Mouse (Mus musculus) thymus, postnatal 10 days (tissue): ENCODE measurements around the gene Nhej1.

Experiments used
- DNase-seq, 2 experiments: peaks; one replicate each; pipeline ENCODE4 v3.0.0; 2021; ENCODE audit warnings: low spot score in 2 of 2

Nhej1 gene

GRCm38 (mm10) chr1:74975936-74976335, 149.1 kb downstream of the Nhej1 start:
- no peak for DNase-seq

DNA sequence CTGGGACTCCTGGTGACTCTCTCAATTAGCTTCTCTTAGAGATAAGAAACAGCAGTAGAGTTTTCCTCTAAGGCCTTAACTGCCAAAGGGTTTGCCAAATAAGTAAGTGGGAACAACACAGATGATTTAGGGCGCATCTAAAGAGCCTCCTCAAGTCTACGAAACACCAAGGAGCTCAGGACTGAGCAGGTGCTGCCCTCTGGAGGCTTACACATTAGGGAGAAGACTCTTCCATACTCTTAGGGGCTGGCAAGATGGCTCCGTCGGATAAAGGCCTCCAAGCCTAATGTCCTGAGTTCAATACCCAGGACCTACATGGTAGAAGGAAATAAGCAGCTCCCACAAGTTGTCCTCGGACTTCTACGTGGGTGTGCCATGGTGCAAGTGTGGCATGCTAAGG, 151.4 kb downstream of the Nhej1 start:
- DNase-seq = no peak

DNA sequence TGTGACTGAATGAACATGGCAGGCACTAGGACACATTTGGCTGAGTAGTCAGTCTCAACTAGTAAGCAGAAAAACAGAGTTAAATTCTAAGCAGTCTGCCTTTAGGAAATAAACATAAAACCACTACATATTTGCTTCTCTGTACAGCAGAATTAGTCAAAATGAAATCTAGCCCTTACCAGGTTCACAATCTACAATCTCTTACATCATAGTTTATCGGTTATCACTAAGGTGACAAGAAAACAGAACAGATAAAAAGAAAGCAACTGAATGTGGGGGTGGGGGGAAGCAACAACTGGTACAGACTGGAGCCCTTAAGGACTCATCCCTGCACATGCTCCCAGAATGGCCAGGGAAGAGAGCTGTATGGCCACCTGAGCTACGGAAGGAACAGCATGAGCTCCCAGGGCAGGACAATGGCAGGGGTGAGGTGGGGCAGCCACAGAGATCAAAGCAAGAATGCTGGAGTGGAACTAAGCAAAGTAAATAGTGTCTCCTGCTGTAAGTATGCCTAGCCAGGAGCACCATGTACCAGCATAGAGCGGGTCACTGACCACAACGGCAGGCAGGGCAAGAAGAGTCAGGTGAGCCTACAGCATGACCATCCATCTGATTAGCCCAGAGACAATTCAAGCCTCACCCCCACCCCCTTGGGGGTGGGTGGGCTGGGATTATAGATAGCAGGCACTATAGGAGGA, 153.5 kb downstream of the Nhej1 start:
- DNase-seq = no peak

DNA sequence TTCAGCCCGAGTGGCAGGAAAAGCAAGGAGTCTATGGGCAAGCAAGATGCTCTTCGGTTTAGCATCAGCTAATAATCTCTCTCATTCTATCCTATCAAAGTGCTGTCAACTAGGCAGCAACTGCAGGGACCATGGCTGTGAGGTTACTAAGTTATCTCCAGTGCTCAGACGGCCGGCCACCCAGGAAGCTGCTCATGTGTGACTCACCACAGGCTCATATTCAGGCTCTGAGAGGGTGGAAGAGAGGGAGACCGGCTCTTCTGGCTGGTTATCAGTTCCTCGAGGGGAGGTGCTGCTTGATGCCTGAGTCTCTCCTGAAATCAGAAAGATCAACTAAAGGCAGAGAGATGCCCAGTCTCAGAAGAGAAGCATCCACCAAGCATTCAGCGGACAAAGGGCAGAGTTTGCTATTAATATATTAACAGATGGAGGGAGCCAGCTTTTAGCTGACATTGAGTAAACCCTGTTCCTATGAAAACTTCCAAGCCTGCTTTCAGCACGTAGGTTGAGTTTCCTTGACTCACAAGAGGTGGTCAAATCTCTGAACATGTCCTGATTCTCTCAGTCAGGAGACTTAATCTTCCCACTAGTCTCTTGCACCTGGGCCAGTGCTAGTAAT, 156.9 kb downstream of the Nhej1 start:
- no peak for DNase-seq

DNA sequence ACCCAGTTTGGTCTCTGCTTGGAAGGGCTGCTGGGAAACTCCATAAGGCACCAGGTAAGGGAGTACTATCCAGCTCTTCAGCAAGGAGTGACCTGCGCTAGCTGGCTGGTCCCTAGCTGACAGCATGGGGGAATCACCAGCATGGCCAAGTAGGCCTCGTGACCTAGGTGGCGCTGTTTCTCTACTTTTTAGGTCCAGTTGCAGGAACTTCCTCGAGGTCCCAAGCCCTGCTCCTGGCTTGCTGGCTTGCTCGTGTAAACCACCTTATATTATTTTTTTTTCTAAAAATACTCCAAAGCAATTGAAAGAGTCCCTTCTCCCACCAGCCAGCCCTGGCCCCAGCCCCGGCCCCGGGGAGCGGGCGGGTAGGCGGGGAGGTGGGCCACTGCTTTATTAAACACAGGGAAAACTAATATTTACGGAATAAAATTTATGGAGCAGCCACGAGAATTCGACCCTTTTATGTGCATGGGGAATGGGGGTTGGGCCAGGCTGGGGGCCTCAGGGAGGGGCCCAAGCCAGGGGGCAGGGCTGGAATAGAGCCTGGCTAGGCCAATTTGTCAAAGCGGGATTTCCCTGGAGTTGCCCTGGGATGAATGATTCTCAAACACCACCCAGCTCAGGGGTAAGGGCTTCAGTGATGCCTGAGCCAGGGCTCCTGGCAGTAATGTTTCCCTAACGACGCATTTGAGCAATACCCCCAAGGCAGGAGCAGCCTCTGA, 160.3 kb downstream of the Nhej1 start:
- DNase-seq = peak in 1 of 2 experiments; percentile 41

GRCm38 (mm10) chr1:74962853-74963227, 162.2 kb downstream of the Nhej1 start:
- no peak for DNase-seq

GRCm38 (mm10) chr1:74962126-74962852, 162.7 kb downstream of the Nhej1 start:
- DNase-seq = no peak

DNA sequence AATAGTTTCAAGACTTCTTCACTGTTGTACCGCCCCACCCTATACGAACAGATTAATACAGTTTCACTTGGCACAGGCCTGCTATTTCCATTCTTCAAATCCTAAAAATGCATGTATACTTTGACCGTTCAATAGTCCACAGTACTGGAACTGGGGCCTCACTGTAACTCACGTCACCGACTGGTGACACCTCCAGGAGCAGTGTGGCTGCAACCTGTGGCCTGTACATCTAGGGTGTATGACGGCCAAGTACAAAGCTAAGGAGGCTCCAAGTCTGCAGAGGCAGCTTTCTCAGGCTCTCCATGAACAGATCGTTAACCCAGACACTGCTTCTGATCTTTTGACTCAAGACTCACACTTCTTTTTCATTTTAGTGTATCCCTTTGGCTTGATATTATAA, 163.3 kb downstream of the Nhej1 start:
- DNase-seq = no peak

- no peak for DNase-seq
These were observed 164.9 kb downstream of the Nhej1 start for GRCm38 (mm10) chr1:74960059-74960458.

GRCm38 (mm10) chr1:74951556-74952210, 173.3 kb downstream of the Nhej1 start, which contains the start of gene Ihh:
Gene Ihh (minus strand): TSS chr1:74951672.
- no peak for DNase-seq

DNA sequence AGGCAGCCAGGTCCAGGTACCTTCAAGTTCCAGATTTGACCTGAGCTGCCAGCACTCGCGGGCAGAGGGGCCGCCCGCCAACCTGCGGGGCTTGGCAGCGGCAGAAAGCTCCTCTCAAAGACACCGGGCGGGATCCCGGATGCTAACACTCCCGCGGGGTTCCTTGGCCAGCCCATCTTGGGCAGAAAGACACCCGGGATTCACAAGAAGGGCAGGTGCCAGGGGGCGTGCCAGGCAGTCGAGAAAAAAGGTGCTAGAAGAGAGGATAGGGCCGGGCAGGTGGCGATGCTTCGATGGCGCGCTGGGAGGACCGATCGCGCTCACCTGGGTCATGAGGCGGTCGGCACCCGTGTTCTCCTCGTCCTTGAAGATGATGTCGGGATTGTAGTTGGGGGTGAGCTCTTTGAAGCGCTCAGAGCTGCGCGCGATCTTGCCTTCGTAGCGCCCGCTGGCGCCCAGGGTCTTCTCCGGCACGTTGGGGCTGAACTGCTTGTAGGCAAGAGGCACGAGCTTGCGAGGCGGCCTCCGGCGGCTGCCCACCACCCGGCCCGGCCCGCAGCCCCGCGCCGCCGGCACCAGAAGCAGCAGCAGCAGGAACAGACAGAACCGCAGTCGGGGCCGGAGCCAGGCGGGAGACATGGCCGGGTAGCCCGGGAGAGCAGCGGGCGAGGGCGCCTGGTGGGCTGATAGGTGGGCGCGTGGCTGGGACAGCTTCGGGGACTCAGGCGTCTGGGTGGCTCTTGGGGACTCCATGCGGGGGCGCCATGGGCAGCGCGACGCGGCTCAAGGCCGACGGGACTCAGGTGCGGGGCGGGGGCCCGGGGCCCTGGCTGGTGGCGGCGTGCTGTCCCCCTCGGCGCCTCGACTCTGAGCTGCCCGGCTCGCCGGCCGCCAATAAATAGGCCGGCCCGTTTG, 174.2 kb downstream of the Nhej1 start:
- DNase-seq = no peak

- DNase-seq = no peak
These were observed 174.9 kb downstream of the Nhej1 start for GRCm38 (mm10) chr1:74950066-74950465.

DNA sequence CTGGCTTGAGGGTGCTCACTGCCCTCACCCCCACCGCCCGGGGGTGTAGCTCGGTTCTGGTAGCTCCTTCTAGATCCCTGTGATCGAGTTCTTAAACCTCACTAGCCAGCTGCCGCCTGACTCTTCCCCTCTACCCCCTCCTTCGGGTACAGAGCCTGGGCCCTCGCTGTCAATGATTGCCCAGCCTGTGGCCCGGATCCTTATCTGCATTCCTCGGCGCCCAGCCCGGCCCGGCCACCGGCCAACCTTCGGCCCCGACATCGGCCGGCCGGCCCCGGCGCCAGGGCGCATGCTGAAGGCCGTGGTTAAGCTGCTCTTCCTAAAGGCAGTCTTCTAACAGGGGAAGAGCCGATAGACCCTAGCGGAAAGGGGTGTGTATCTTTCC, 175.3 kb downstream of the Nhej1 start:
- no peak for DNase-seq

DNA sequence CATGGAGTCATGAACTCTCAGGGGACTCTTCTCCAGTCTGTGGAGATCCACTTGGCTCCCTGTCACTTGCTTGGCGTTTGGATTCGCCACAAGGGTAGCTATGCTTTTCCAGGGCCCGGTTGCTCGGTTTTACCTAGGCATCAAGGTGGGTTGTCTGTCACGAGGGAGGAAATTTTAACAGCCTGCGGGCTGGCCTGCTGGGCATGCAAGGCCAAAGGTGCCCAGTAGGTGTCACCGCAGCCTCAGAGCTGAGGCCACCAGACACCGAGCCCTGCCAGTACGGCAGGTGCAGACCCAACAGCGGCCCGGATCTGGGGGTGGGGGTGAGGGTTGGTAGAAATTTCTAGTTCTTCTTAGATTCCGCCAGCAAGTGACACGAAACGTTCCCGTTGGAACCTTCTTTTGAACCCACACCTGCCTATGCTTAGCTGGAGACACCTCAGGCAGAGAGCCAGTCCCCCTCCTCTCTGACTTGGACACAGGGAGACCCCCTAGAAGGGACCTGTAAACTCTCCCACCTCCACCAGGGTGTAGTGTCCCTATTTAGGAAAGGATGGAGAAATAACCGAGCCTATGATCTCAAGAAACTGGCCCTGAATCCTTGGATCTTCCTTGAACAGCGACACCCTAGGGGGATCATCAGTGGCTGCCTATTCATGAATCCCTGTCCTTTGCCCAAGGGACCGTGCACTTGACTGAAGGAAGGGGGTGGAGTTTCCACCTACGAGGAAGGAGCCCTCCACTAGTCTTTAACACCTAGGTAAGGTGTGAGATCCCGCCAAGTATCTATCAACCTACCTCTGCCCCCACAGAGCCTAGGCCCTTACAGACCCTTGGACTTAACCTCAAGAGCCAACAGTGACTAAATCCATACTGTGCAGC, 176.0 kb downstream of the Nhej1 start:
- DNase-seq = peak in 1 of 2 experiments; percentile 45

- no peak for DNase-seq
These were observed 176.9 kb downstream of the Nhej1 start for GRCm38 (mm10) chr1:74947986-74948670.

DNA sequence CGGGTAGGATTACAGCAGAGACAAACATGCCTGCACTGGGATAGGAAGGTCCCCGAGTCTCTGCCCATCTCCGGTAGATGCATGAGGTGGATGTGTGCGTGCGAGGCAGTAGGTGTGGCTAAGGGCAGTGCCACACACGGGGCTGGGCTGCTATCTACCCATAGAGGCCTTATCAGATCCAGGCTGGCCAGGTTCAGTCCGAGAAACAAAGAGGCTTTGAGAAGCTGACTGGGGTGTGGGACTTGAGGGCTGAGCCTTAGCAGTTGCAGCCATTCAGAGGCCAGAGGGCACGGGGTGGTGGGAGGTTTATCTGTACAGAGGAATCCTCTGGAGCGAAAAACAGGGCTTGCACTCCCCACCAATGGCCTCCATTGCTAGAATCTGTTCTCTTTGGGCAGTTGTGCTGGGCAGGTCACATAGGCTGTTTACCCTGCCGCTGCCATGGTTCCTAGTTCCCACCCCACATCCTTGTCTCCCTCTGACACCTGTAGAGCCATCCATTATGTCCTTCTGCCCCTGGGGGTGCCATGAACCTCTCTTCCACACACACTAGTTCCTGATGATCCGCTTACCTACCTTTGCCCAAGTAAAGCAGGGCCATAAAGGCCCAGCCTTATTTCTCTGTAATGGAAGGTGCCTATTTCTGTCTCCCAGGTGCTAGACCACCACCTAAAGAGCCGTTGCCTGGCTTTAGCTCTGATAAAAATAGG, 183.2 kb downstream of the Nhej1 start:
- DNase-seq = no peak

- no peak for DNase-seq
These were observed 185.2 kb downstream of the Nhej1 start for GRCm38 (mm10) chr1:74939762-74940161.

GRCm38 (mm10) chr1:74936221-74936830, 188.7 kb downstream of the Nhej1 start:
- DNase-seq = no peak
